Mouse (Mus musculus) monocyte, adult 5-6 weeks (primary cell): Measurements from ENCODE around the gene Btbd17. TPM values are rescaled to one million over a fixed set of nuclear protein-coding genes. Genes with fewer than 3 reads are reported as not detected.

ENCODE experiments used
- ATAC-seq: fragments of 153-309, 156-312 bp; replicated peaks from 2 replicates; pipeline ENCODE4 v1.8.0; 2017; ENCODE audit warnings: mild to moderate bottlenecking; ENCODE audit not compliant: low TSS enrichment, insufficient number of reproducible peaks, severe bottlenecking, poor library complexity, low FRiP score
- total RNA-seq: library from RNA; stranded (forward); fragments of 200-1000, 200-491, 200-594 nt; gene quantifications from 3 replicates; pipeline ENCODE4 v1.2.3, GENCODE M21; 2017

The Btbd17 gene
- total RNA-seq, 1 experiment from 2014 or later = not detected

DNA sequence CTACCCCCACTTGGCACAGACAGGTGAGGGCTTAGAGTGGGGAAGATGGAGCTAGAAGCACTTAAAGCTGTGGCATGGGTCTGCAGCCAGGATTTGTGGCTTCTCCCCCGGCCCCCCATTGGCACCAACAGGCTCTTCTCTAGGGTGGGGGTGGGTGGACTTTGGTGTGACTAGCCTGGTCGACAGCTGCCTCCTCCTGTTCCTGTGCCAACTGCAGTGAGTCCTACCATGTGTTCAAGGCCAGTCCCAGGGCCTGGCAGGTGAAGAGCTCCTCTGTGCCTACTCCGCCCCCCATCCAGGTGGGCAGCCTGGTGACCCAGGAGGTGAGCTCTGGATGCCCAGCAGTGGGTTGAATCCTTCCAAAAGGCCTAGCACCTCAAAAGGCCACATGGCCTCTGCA lies 8.1 kb downstream of the Btbd17 start:
- ATAC-seq = no peak

DNA sequence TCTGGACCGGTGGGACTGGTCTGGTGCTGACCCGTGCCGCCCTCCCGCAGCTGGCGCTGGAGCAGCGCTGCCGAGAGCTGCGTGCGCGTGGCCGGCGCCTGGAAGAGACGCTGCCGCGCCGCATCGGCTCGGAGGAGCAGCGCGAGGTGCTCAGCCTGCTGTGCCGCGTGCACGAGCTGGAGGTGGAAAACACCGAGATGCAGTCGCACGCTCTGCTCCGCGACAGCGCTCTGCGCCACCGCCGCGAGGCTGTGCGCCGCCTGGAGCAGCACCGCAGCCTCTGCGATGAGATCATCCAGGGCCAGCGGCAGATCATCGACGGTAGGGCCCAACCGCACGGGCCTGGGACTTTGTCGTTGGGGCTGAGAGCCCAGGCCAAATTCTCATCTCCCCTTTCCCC lies 9.4 kb downstream of the Btbd17 start:
- no peak for ATAC-seq

DNA sequence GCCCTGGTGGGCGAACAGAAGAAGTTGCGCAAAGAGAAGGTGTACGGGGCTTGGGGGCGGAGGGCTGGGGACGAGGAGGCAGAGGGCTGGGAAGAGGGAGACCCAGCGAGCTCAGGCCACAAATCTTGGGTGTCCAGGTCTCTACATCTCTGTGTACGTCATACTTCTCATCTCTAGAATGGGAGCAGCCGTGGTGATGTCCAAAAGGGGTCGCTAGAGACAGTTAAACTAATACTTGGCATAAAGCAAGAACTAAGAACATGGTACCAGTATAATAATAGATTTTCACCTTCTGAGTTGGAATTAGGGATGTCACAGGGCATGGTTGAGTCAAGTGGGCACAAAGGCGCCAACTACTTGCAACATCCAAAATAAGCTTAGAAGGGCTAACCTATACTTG lies 9.9 kb downstream of the Btbd17 start:
- no peak for ATAC-seq

DNA sequence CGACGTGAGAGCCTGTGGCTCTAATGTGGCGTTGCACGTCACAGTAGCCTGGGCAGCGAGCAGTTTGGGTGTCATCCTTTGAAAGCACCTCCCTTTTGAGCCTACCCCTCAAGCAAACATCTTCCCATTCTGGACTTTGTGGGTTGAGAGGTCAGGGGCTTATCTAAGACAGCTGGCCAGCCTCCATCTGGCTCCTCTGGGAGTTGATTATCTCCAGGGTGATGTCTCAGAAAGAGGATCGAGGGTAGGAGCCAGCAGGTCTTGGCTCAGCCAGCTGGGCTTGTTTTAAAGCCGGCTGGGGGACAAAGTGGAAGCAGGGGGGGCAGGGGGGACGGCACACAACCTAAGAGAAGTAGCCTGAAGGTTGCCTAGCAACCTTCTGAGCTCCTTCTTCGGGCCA lies 15.7 kb downstream of the Btbd17 start:
- no peak for ATAC-seq

DNA sequence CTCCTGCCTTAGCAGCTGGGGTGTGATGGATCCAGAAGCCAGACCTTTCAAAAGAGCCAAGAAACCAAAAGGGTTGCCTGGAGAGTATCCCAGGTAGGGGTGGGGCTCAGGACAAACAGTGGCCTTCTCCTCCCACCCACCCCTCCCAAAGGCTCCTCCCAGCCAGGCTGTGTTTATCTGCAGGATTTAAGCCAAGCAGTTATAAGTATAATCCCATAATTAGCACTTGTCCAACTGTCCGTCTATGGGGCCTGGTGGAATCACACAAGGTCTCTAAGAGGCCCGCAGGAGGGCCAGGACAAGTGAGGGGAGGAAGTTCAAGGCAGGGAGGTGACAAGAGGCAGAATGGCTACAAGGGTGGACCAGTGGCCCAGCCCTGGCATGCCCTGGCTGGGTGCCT lies 23.8 kb downstream of the Btbd17 start:
- no peak for ATAC-seq

DNA sequence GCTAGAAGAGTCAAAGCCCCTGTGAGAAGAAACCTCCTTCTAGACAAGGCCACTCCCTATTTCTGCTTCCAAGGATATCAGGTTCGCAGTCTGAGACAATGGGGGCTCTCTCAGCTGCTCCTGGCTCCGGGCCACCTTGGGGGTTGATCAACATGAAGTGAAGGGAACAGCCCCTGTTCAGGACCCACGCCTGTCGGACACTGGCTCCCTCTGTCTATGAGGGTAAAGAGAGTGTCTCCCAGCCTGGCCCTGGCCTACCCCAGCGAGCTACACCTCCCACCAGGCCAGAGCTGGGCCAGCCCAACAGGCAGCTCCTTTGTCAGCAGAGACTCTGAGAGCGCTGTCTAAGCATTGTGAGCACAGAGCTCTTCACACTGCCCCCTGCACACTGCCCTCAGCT lies 25.8 kb downstream of the Btbd17 start:
- ATAC-seq = no peak

DNA sequence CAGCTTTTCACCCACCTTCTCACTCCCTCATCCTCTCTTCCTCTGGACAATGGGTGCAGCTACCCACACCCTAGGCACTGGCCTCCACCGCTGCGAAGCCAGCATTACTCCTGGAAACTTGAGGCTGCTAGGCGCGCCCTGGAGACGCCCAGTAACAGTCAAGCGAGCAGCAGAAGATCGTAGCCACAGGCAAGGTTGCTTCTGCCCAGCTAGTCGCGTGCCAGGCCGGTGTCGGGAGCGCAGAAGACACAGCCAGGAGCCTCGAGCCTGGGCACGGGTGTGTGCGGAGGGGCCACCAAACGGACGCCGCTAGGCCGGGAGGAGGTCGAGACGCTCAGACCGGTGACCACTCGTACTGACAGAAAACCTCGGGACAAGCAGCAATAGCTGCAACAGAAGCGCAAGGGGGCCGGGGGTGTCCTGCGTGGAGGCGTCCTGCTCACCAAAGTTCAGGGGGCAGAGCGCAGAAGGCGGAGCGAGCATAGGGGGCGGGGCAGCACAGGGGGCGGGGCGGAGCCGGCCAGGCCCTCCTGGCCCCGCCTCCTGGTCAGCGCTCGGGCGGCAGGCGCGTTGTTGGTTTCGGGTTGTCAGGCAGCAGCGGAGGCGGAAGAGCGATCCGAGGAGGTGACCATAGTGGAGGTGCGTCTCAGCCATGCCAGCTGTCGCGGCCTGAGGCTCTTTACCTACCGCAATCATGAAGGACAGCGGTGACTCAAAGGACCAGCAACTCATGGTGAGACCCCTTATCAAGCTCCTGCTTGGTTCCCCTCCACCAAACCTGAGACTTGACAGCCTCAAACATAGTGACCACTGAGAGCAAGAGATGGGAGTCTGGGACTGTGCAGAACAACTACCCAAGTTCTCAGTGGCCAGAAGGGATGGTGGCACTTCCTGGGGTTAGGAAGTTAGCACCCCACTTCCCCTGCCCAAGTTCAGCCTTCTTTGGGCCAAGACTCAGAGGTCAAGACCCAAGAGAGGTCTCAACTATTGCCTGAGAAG lies 30.6 kb downstream of the Btbd17 start, which contains the start of gene Kif19a:
TSS of gene Kif19a (plus strand) at position 569 of the 999 bp plus-strand sequence.
- ATAC-seq = peak; percentile 77

DNA sequence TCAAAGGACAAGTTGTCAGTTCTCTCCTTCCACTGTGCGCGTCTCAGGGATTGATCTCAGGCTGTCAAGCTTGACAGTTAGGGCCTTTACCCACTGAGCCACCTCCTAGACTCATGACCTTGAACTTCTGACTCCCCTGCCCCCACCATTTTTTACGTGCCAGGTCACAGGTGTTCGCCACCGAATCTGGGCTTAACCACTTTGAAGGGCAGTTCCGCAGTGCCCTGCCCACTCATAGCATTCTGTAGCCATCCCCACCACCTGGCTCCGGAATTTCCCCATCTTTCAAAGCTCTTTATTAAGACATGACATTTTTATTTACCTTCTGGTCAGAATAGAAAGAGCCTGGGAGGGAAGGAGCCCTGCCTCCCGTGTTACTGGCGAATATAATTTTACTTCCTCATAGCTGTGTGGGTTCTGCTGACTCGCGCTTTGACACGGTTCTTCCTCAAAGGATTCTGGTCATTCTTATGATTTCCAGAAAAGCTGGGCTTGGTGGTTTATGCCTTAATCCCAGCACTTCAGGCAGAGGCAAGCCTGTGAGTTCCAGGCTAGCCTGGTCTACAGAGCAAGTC lies 48.1 kb downstream of the Btbd17 start:
- ATAC-seq = no peak

DNA sequence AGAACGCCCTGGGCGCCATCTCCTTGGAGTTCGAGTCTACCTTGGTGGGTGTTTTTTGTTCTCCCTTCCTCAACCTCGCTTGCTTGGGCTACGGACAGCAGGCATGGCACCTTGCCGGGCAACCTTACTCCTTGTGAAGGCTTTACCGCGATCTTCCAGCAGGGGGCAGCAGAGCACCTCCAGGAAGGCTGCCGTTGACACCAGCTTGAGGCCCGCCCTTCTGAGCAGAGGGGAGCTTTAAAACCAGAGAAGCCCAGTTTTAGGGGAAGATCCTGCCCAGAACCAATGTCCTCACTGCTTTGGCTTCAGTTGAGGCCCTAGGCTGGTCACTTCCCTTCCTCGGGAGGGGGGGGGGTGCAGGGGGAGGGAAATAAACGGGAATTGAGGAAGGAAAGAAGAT lies 50.6 kb downstream of the Btbd17 start:
- ATAC-seq = peak; percentile 97

DNA sequence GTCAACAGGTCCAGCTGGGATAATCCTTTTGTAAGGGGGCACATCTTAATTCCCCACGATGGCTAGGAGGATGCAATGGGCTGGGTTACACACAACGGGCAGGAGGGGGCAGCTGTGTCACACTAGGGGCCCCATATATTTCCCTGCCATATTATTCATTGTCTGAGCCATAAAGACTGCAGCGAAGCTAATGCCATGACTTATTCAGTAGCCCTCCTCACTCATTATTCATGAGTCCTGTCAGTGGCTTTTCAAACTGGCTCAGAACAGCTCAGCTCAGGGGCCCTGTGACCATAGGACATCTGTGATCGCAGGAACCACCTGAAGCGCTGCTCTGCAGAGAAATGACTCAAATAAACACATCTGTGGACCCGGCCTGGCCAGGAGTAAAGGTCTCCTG lies 54.3 kb downstream of the Btbd17 start:
- ATAC-seq = no peak

Other genes starting within 250 kb of the Btbd17 start
- 1,558 to 1,754 TPM (median 1,732 TPM) in 3 replicates for gene Rpl38, start 127.4 kb downstream of the Btbd17 start, total RNA-seq
- gene Ttyh2, start 120.5 kb downstream of the Btbd17 start, total RNA-seq = 0.48 to 1.2 TPM in 2 of 3 replicates, not detected in the other
- not detected in 3 replicates for gene Dnaic2, start 68.5 kb downstream of the Btbd17 start, total RNA-seq
- gene Kif19a, start 30.6 kb downstream of the Btbd17 start, total RNA-seq = 6.3 to 7.4 TPM (median 6.4 TPM) in 3 replicates
- not detected in 3 replicates for gene Gpr142, start 3.0 kb upstream of the Btbd17 start, total RNA-seq
- gene Gprc5c, start 55.2 kb upstream of the Btbd17 start, total RNA-seq = 0.78 to 3.1 TPM (median 1.9 TPM) in 3 replicates
- 204 to 286 TPM (median 215 TPM) in 3 replicates for gene Cd300a, start 94.1 kb upstream of the Btbd17 start, total RNA-seq
- gene Cd300lb, start 138.4 kb upstream of the Btbd17 start, total RNA-seq = 53.2 to 124 TPM (median 94.6 TPM) in 3 replicates
- gene Cd300c, start 173.2 kb upstream of the Btbd17 start, total RNA-seq = 3.5 TPM in 1 of 3 replicates, not detected in the others
- gene Cd300ld, start 194.0 kb upstream of the Btbd17 start, total RNA-seq = 282 to 497 TPM (median 452 TPM) in 3 replicates
- gene Cd300c2, start 205.9 kb upstream of the Btbd17 start, total RNA-seq = 183 to 300 TPM (median 291 TPM) in 3 replicates
- not detected in 3 replicates for gene Cd300ld2, start 220.2 kb upstream of the Btbd17 start, total RNA-seq
- 0.97 TPM in 1 of 3 replicates, not detected in the others for gene Cd300ld4, start 231.1 kb upstream of the Btbd17 start, total RNA-seq
- not detected in 3 replicates for gene Cd300ld5, start 241.8 kb upstream of the Btbd17 start, total RNA-seq